ENCODE assay signal across 8 mouse cellular contexts in genomic region chr5:21787186-21788105, GRCm38 (mm10). TPM values are rescaled to one million over a fixed set of nuclear protein-coding genes. Genes with fewer than 3 reads are reported as not detected.
DNase-seq lines count a peak whose midpoint lies in the region; ATAC-seq and TF ChIP-seq lines count a peak whose summit lies in the region.

No protein-coding gene starts in this region.

- H3K9me3 ChIP-seq in CH12.LX (replicated peaks; ENCODE audit: low read length): no peaks in the 10 kb centered on the region
- H3K9me3 ChIP-seq in forebrain, embryonic 15.5 days: no peaks in the 10 kb centered on the region
- H3K9me3 ChIP-seq in liver, embryonic 14.5 days (ENCODE audit: control insufficient read depth, low read length): no peaks in the 10 kb centered on the region

- peak overlapping the region; percentile 77 for H3K27ac ChIP-seq in CH12.LX (ENCODE audit: insufficient read depth, low read depth)
- H3K27ac ChIP-seq in forebrain, embryonic 15.5 days (replicated peaks): peak overlapping the region; percentile 85
- peak overlapping the region; percentile 89 for H3K27ac ChIP-seq in liver, embryonic 14.5 days

- H3K4me3 ChIP-seq in CH12.LX (replicated peaks in 1 of 3; ENCODE audit: low read depth in 2 of 3, low read length in 2 of 3, poor library complexity in 1 of 3): peak overlapping the region; percentile 88 to 100 (median 96)
- H3K4me3 ChIP-seq in forebrain, embryonic 15.5 days: peak overlapping the region; percentile 78
- H3K4me3 ChIP-seq in liver, embryonic 14.5 days (ENCODE audit: insufficient read depth in 1 of 2, low read depth in 2 of 2, low read length in 2 of 2): peak overlapping the region; percentile 90 to 94

- no peak for ATAC-seq in forebrain, embryonic 15.5 days (replicated peaks)
- no peak for ATAC-seq in liver, embryonic 14.5 days (ENCODE audit: insufficient read depth)
- ATAC-seq in activated CD4-positive, CD25-positive, alpha-beta regulatory T cell, adult 4 months: no peak

- H3K36me3 ChIP-seq in CH12.LX (replicated peaks in 1 of 2; ENCODE audit: control insufficient read depth in 1 of 2, insufficient read depth in 1 of 2, low read length in 1 of 2): peaks cover 15 to 51% of the 10 kb centered on the region in 2 experiments
- H3K36me3 ChIP-seq in forebrain, embryonic 15.5 days: peaks cover 7% of the 10 kb centered on the region
- peaks cover 8% of the 10 kb centered on the region for H3K36me3 ChIP-seq in liver, embryonic 14.5 days (replicated peaks; ENCODE audit: control insufficient read depth, insufficient read depth, low read depth)

- peak; percentile 2 for DNase-seq in heart, adult 11 months
- no peak for DNase-seq in heart, postnatal 25 days (ENCODE audit: low spot score)
- no peak for DNase-seq in CH12.LX (ENCODE audit: extremely low read depth)
- no peak for DNase-seq in liver, embryonic 14.5 days (ENCODE audit: low read depth in 3 of 3, low spot score in 3 of 3)
- no peak for DNase-seq in cerebellum, adult 11-12 months
- DNase-seq in embryo, embryonic 11 days: no peak

- WGBS in forebrain, embryonic 15.5 days: 38% methylated on average over 11 of the region's 11 CpGs
- WGBS in liver, embryonic 14.5 days (ENCODE audit: insufficient replicate concordance): 22% methylated on average over 11 of the region's 11 CpGs

- no peak for TF ChIP-seq RAD21 in CH12.LX (IDR thresholded peaks at IDR 0.05; ENCODE audit: low read depth, low read length)

- peak overlapping the region; percentile 82; the same call in 1 of the 2 replicates for H3K4me2 ChIP-seq in CH12.LX (ENCODE audit: insufficient read depth, low read depth, poor library complexity, severe bottlenecking)
- peak overlapping the region; percentile 48 for H3K4me2 ChIP-seq in forebrain, embryonic 15.5 days (replicated peaks)
- H3K4me2 ChIP-seq in liver, embryonic 14.5 days (ENCODE audit: low read depth): peak overlapping the region; percentile 93

- H3K9ac ChIP-seq in CH12.LX (ENCODE audit: insufficient read depth, low read depth): peak overlapping the region; percentile 98
- H3K9ac ChIP-seq in forebrain, embryonic 15.5 days (replicated peaks): peak overlapping the region; percentile 88
- H3K9ac ChIP-seq in liver, embryonic 14.5 days (replicated peaks): peak overlapping the region; percentile 92

- in situ Hi-C loops in CH12.LX (cut with MboI; ENCODE audit: low pct_ligation_motif_present, low pct_unique_long_range_greater_than_20kb, low sequenced_read_pairs): no loop called here

- no peak for TF ChIP-seq EP300 in CH12.LX (IDR thresholded peaks at IDR 0.05; ENCODE audit: low read length)
- TF ChIP-seq EP300 in liver, embryonic 14.5 days (IDR thresholded peaks at IDR 0.05; ENCODE audit: low read depth): no peak

- H3K79me2 ChIP-seq in CH12.LX (replicated peaks; ENCODE audit: control insufficient read depth, extremely low read depth, insufficient read depth, poor library complexity, severe bottlenecking): peaks cover 72% of the 10 kb centered on the region

- H3K4me1 ChIP-seq in CH12.LX (ENCODE audit: control insufficient read depth in 1 of 2, insufficient read depth in 2 of 2): peaks cover 3 to 40% of the 10 kb centered on the region in 2 experiments; a peak in 2 of 4 replicates
- H3K4me1 ChIP-seq in forebrain, embryonic 15.5 days: peaks cover 36% of the 10 kb centered on the region
- peaks cover 10 to 15% of the 10 kb centered on the region in 2 experiments for H3K4me1 ChIP-seq in liver, embryonic 14.5 days (replicated peaks; ENCODE audit: control insufficient read depth in 2 of 2, insufficient read depth in 2 of 2, low read length in 1 of 2)

- TF ChIP-seq CTCF in CH12.LX (conservative IDR thresholded peaks at IDR 0.05 in 1 of 2, IDR thresholded peaks at IDR 0.05 in 1 of 2; ENCODE audit: low read depth in 2 of 2, low read length in 2 of 2): no peak
- TF ChIP-seq CTCF in liver, embryonic 14.5 days (IDR thresholded peaks at IDR 0.05; ENCODE audit: low read depth): no peak

- no peak for TF ChIP-seq POLR2A in CH12.LX (IDR thresholded peaks at IDR 0.05; ENCODE audit: low read depth, low read length)

- intact Hi-C loops in heart, postnatal 25 days (cut with DNase I): no loop called here

- dilution Hi-C loops in CH12.LX (cut with MboI; ENCODE audit: extremely low pct_ligation_motif_present, extremely low pct_unique_long_range_greater_than_20kb, low sequenced_read_pairs): no loop called here

- no peaks in the 10 kb centered on the region for H3K27me3 ChIP-seq in CH12.LX (replicated peaks)
- no peaks in the 10 kb centered on the region for H3K27me3 ChIP-seq in forebrain, embryonic 15.5 days
- H3K27me3 ChIP-seq in liver, embryonic 14.5 days (ENCODE audit: control insufficient read depth, insufficient read depth, low read length): no peaks in the 10 kb centered on the region

TF ChIP-seq in CH12.LX, 34 proteins besides CTCF, POLR2A, EP300 and RAD21:
- no peak for TF ChIP-seq NRF1 (IDR thresholded peaks at IDR 0.05; ENCODE audit: low read depth, low read length)
- no peak for TF ChIP-seq MEF2A (IDR thresholded peaks at IDR 0.05; ENCODE audit: borderline replicate concordance, low read depth, low read length)
- no peak for TF ChIP-seq ZMIZ1 (IDR thresholded peaks at IDR 0.05; ENCODE audit: low read depth, low read length)
TF ChIP-seq in CH12.LX: peak in this region for 0.

RNA-seq across cellular contexts. Expression of gene Psmc2, which starts 2.4 kb away (rescaled TPM):
- 10 to 100 TPM; 91.1 to 94.2 TPM for total RNA-seq in heart, postnatal 25 days (2021)
- total RNA-seq in CH12.LX (2012; rRNA removed) (115 and 161 TPM in 2 replicates), CH12.LX (2014; rRNA removed) (87.4 and 90.1 TPM in 2 replicates)
- 208 and 232 TPM in 2 replicates for polyA plus RNA-seq in CH12.LX (2012; ENCODE audit: insufficient read length, low read depth)
- polyA plus RNA-seq in forebrain, embryonic 15.5 days (2015; fragmentation: Nextera tagmentation; extraction: Ambion mirVana): 178 and 186 TPM in 2 replicates
- 32.1 and 58.5 TPM in 2 replicates for polyA plus RNA-seq in liver, embryonic 14.5 days (2012; rRNA removed)
- polyA plus RNA-seq in liver, embryonic 14.5 days (2014; fragmentation: Nextera tagmentation; extraction: Ambion mirVana): 122 and 128 TPM in 2 replicates
- polyA plus RNA-seq in activated CD4-positive, CD25-positive, alpha-beta regulatory T cell, adult 4 months (2017; shearing (Covaris generic)): 100 to 1,000 TPM; 141 to 161 TPM

RNA-seq across cellular contexts. Expression of gene Dnajc2, which starts 2.4 kb away (rescaled TPM):
- 10 to 100 TPM; 19.5 to 20.6 TPM for total RNA-seq in heart, postnatal 25 days (2021)
- 79.2 and 98.5 TPM in 2 replicates for total RNA-seq in CH12.LX (2012; rRNA removed)
- 138 and 151 TPM in 2 replicates for total RNA-seq in CH12.LX (2014; rRNA removed)
- polyA plus RNA-seq in CH12.LX (2012; ENCODE audit: insufficient read length, low read depth): 242 and 268 TPM in 2 replicates
- polyA plus RNA-seq in forebrain, embryonic 15.5 days (2015; fragmentation: Nextera tagmentation; extraction: Ambion mirVana): 69.2 and 72.3 TPM in 2 replicates
- 6.4 and 14.5 TPM in 2 replicates for polyA plus RNA-seq in liver, embryonic 14.5 days (2012; rRNA removed)
- 31.4 and 36.9 TPM in 2 replicates for polyA plus RNA-seq in liver, embryonic 14.5 days (2014; fragmentation: Nextera tagmentation; extraction: Ambion mirVana)
- 10 to 100 TPM; 44.5 to 47.0 TPM for polyA plus RNA-seq in activated CD4-positive, CD25-positive, alpha-beta regulatory T cell, adult 4 months (2017; shearing (Covaris generic))

RNA-seq across cellular contexts. Expression of gene Pmpcb, which starts 50.5 kb away (rescaled TPM):
- total RNA-seq in heart, postnatal 25 days (2021): 100 to 1,000 TPM; 241 to 242 TPM
- total RNA-seq in CH12.LX (2012; rRNA removed) (113 and 121 TPM in 2 replicates), CH12.LX (2014; rRNA removed) (166 and 184 TPM in 2 replicates)
- polyA plus RNA-seq in CH12.LX (2012; ENCODE audit: insufficient read length, low read depth): 123 and 165 TPM in 2 replicates
- polyA plus RNA-seq in forebrain, embryonic 15.5 days (2015; fragmentation: Nextera tagmentation; extraction: Ambion mirVana): 85.3 and 89.1 TPM in 2 replicates
- polyA plus RNA-seq in liver, embryonic 14.5 days (2012; rRNA removed): 24.2 and 34.2 TPM in 2 replicates
- polyA plus RNA-seq in liver, embryonic 14.5 days (2014; fragmentation: Nextera tagmentation; extraction: Ambion mirVana): 47.9 and 48.8 TPM in 2 replicates
- 10 to 100 TPM; 69.6 to 84.4 TPM for polyA plus RNA-seq in activated CD4-positive, CD25-positive, alpha-beta regulatory T cell, adult 4 months (2017; shearing (Covaris generic))
